In the genomic region with DNA sequence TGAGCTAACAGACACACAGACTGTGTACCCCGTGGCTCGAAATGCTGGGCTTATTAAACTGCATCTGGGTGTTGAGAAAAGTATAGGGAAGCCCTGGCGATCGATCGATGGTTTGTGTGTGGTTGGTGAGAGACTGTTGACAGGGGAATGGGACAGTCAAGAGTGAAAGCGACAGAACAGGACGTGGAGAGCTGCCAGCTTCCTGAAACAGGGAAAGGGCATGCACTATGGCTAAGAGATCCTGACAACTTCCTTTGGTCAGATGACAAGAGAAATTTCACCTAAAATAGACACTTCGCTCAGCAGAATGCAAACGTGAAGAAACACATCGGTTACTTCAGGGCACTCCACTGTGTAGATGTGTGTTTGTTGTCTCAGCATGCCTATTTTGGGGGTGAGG, we compare ENCODE assay signal across 13 mouse cellular contexts.
DNase-seq lines count a peak whose midpoint lies in the region; ATAC-seq lines count a peak whose summit lies in the region.
"Had no signal": no experiment of that assay in that cellular context is flagged by ENCODE, and none has a peak within 500 bp of the region (broad histone marks: within the 10 kb centered on the region; RNA-seq: fewer than 3 reads in every experiment).

No protein-coding gene starts in this region.

- H3K4me2 ChIP-seq in kidney, embryonic 14.5 days (replicated peaks; ENCODE audit: low read depth, low read length), result no peak overlapping the region
- H3K4me2 ChIP-seq in heart, embryonic 13.5 days, result peak overlapping the region; percentile 37
- no peak overlapping the region for H3K4me2 ChIP-seq in liver, embryonic 16.5 days (ENCODE audit: low read depth, low read length)
- H3K4me2 ChIP-seq: midbrain, embryonic 15.5 days had no signal

- H3K4me3 ChIP-seq in kidney, embryonic 14.5 days (ENCODE audit: low read length), result no peak overlapping the region
- no peak overlapping the region for H3K4me3 ChIP-seq in heart, embryonic 13.5 days
- H3K4me3 ChIP-seq in liver, embryonic 16.5 days (ENCODE audit: low read depth, low read length), result no peak overlapping the region
- H3K4me3 ChIP-seq: limb, embryonic 10.5 days; midbrain, embryonic 15.5 days had no signal

- H3K4me1 ChIP-seq in kidney, embryonic 14.5 days (ENCODE audit: control insufficient read depth, insufficient read depth, low read length), result peaks cover 11% of the 10 kb centered on the region; the same call in 1 of the 2 replicates
- peaks cover 44% of the 10 kb centered on the region for H3K4me1 ChIP-seq in heart, embryonic 13.5 days
- peaks cover 30% of the 10 kb centered on the region for H3K4me1 ChIP-seq in liver, embryonic 16.5 days (ENCODE audit: control insufficient read depth, low read depth, low read length)

- peak; percentile 45 to 51 for DNase-seq in kidney, postnatal 25 days
- no peak for DNase-seq in left cerebral cortex, postnatal 36 days (ENCODE audit: low spot score in 2 of 2)
- no peak for DNase-seq in adrenal gland, adult 2 months
- DNase-seq: cerebellum, postnatal 36 days; right cerebral cortex, postnatal 25 days had no signal

- no peak for ATAC-seq in kidney, embryonic 14.5 days (ENCODE audit: low FRiP score, low TSS enrichment)
- ATAC-seq in common myeloid progenitor, adult 5-6 weeks (replicated peaks; ENCODE audit: low read depth, poor library complexity, severe bottlenecking), result peak; percentile 34
- ATAC-seq in heart, embryonic 13.5 days (ENCODE audit: extremely low read depth, insufficient number of reproducible peaks, low FRiP score, low TSS enrichment), result no peak
- 0 out of 2 replicates have a peak, but pooled peaks have one; percentile 16 for ATAC-seq in liver, embryonic 16.5 days (ENCODE audit: low read depth)
- ATAC-seq in monocyte, adult 5-6 weeks (replicated peaks; ENCODE audit: insufficient number of reproducible peaks, low FRiP score, low TSS enrichment, poor library complexity, severe bottlenecking), result no peak
- ATAC-seq: intestine, embryonic 16.5 days; midbrain, embryonic 15.5 days had no signal

- no peaks in the 10 kb centered on the region for H3K36me3 ChIP-seq in kidney, embryonic 14.5 days (ENCODE audit: control insufficient read depth, insufficient read depth, low read length)
- no peaks in the 10 kb centered on the region for H3K36me3 ChIP-seq in heart, embryonic 13.5 days
- H3K36me3 ChIP-seq in liver, embryonic 16.5 days (ENCODE audit: control insufficient read depth, insufficient read depth), result no peaks in the 10 kb centered on the region
- H3K36me3 ChIP-seq: limb, embryonic 10.5 days; midbrain, embryonic 15.5 days had no signal

- no peak overlapping the region for H3K27ac ChIP-seq in kidney, embryonic 14.5 days (ENCODE audit: low read depth, low read length)
- 0 out of 2 replicates have a peak overlapping the region, but pooled peaks have one; percentile 21 for H3K27ac ChIP-seq in heart, embryonic 13.5 days (replicated peaks)
- peak overlapping the region; percentile 25; the same call in 1 of the 2 replicates for H3K27ac ChIP-seq in liver, embryonic 16.5 days (ENCODE audit: low read length)
- H3K27ac ChIP-seq: limb, embryonic 10.5 days; midbrain, embryonic 15.5 days had no signal

- H3K9ac ChIP-seq in kidney, embryonic 14.5 days (ENCODE audit: low read depth, low read length), result no peak overlapping the region
- no peak overlapping the region for H3K9ac ChIP-seq in heart, embryonic 13.5 days
- no peak overlapping the region for H3K9ac ChIP-seq in liver, embryonic 16.5 days (ENCODE audit: low read depth, low read length)
- H3K9ac ChIP-seq: midbrain, embryonic 15.5 days had no signal

- no peaks in the 10 kb centered on the region for H3K9me3 ChIP-seq in kidney, embryonic 14.5 days (ENCODE audit: control insufficient read depth, low read length)
- H3K9me3 ChIP-seq in heart, embryonic 13.5 days, result no peaks in the 10 kb centered on the region
- H3K9me3 ChIP-seq in liver, embryonic 16.5 days (replicated peaks; ENCODE audit: control insufficient read depth, low read length), result no peaks in the 10 kb centered on the region
- H3K9me3 ChIP-seq: limb, embryonic 10.5 days; midbrain, embryonic 15.5 days had no signal

- no peaks in the 10 kb centered on the region for H3K27me3 ChIP-seq in kidney, embryonic 14.5 days (ENCODE audit: control insufficient read depth, insufficient read depth, low read length)
- no peaks in the 10 kb centered on the region for H3K27me3 ChIP-seq in heart, embryonic 13.5 days (replicated peaks)
- no peaks in the 10 kb centered on the region for H3K27me3 ChIP-seq in liver, embryonic 16.5 days (ENCODE audit: control insufficient read depth, insufficient read depth, low read depth, low read length)
- H3K27me3 ChIP-seq: midbrain, embryonic 15.5 days had no signal

- intact Hi-C loops in left cerebral cortex, postnatal 36 days (cut with DNase I), result loop anchor here (10.0 kb wide), 1 partner anchor 62 kb away; a partner anchor contains a TSS

- 81% methylated on average over 10 of the region's 10 CpGs for WGBS in kidney, embryonic 14.5 days
- WGBS in heart, embryonic 13.5 days, result 30% methylated on average over 10 of the region's 10 CpGs
- 24% methylated on average over 10 of the region's 10 CpGs for WGBS in liver, embryonic 16.5 days (ENCODE audit: insufficient replicate concordance)

Comparison
In these comparisons a context has a peak if more than half of its experiments do, and no peak if none do; other contexts are left out.
1. DNase-seq: peak in kidney, postnatal 25 days (2 of 2); none in left cerebral cortex, postnatal 36 days (0 of 2) and adrenal gland, adult 2 months (single experiment).
2. ATAC-seq: peak in common myeloid progenitor, adult 5-6 weeks (single experiment) and liver, embryonic 16.5 days (single experiment); none in kidney, embryonic 14.5 days (single experiment), heart, embryonic 13.5 days (single experiment) and monocyte, adult 5-6 weeks (single experiment).